Mouse (Mus musculus) lung, postnatal 0 days (tissue): ENCODE data around the gene Atat1.

Experiments used
- CTCF ChIP-seq: IDR thresholded peaks from 2 replicates; pipeline ENCODE4 v1.5.1; 2016; ENCODE audit warnings: antibody characterized with exemption, mild to moderate bottlenecking
- EP300 ChIP-seq: IDR thresholded peaks from 2 replicates; pipeline ENCODE4 v1.6.1; 2016; ENCODE audit warnings: antibody characterized with exemption, mild to moderate bottlenecking, control low read depth

DNA sequence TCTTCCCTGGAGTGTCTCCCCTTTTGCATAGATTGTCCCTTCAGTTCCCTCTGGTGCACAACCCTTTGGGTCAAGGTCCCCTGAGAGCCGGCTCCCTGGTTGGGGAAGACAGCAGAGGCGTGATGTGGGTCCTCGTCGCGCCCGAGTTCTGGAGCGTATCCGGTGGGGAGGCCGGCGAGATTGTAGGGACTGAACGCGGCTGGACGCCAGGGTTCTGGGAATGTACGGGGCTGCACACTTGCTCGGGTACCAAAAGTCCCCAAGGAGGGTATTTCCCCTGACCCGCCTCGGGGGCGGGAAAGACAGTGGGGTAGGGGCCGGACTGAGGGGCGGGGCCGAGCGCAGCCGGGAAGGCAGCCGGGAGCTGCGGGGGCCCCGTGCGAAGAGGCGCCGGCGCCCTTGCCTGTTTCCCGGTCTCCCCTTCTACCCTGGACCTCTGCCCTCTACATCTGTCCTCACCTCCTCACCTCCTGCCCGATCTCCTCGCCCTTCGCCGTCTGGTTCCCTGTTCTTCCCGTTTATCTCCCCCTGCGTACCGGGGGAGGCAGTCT is 43.5 kb downstream of the Atat1 start:
- TF ChIP-seq CTCF (no peak), EP300 (peak; percentile 27; the same call in 1 of the 2 replicates)
